Mouse (Mus musculus) forebrain, postnatal 0 days (tissue): Measurements from ENCODE around the gene Ndrg4. TPM values are rescaled to one million over a fixed set of nuclear protein-coding genes. Genes with fewer than 3 reads are reported as not detected.

ENCODE experiments used
- ATAC-seq: fragments of 200-750 bp; cut with Nextera tagmentation; 2 replicates; pipeline ENCODE4 v1.8.0; 2017; ENCODE audit warnings: mild to moderate bottlenecking, moderate library complexity
- DNase-seq: peaks from one replicate; pipeline ENCODE4 v3.0.0-alpha.2; 2015
- H3K27ac ChIP-seq: fragments of 300-500 bp; sonication (generic); 2 replicates; pipeline ENCODE4 v1.5.1; 2014; ENCODE audit warnings: low read depth, mild to moderate bottlenecking, antibody characterized with exemption, low read length, moderate library complexity, mixed read lengths
- H3K27me3 ChIP-seq: fragments of 300-500 bp; sonication (generic); 2 replicates; pipeline ENCODE4 v1.6.1; 2014; ENCODE audit warnings: mild to moderate bottlenecking, low read length, mixed read lengths; ENCODE audit not compliant: insufficient read depth
- H3K36me3 ChIP-seq: fragments of 300-500 bp; sonication (generic); 2 replicates; pipeline ENCODE4 v1.6.1; 2014; ENCODE audit warnings: mild to moderate bottlenecking, moderate library complexity; ENCODE audit not compliant: insufficient read depth
- H3K4me1 ChIP-seq: fragments of 300-500 bp; sonication (generic); 2 replicates; pipeline ENCODE4 v1.6.1; 2014; ENCODE audit warnings: antibody characterized with exemption; ENCODE audit not compliant: insufficient read depth
- H3K4me2 ChIP-seq: fragments of 300-500 bp; sonication (generic); 2 replicates; pipeline ENCODE4 v1.6.1; 2014; ENCODE audit warnings: low read depth, mild to moderate bottlenecking, moderate library complexity
- H3K4me3 ChIP-seq: fragments of 300-500 bp; sonication (generic); 2 replicates; pipeline ENCODE4 v1.5.1; 2014; ENCODE audit warnings: low read depth, low read length, mixed read lengths
- H3K9ac ChIP-seq: fragments of 300-500 bp; sonication (generic); 2 replicates; pipeline ENCODE4 v1.6.1; 2014; ENCODE audit warnings: mild to moderate bottlenecking
- H3K9me3 ChIP-seq: fragments of 300-500 bp; sonication (generic); 2 replicates; pipeline ENCODE4 v1.6.1; 2016; ENCODE audit warnings: low read length
- CTCF ChIP-seq: sonication (generic); IDR thresholded peaks from 2 replicates; pipeline ENCODE4 v1.5.1; 2016; ENCODE audit warnings: antibody characterized with exemption, control low read depth, low read depth
- WGBS: fragments of 180-500 bp; shearing (Covaris S2); extraction: QIAGEN DNeasy Blood & Tissue Kit; methylation state at CpG from one replicate; pipeline ENCODE4 v1.1.7; 2014; 5-methylcytosine and 5-hydroxymethylcytosine counted together
- polyA plus RNA-seq: library from polyadenylated mRNA; unstranded; fragments of >200 nt; fragmentation: Nextera tagmentation; extraction: Ambion mirVana; gene quantifications from 2 replicates; pipeline ENCODE4 v1.2.1, GENCODE M21; 2015
- total RNA-seq: library from RNA; depleted of rRNA; stranded (reverse); fragments of >200 nt; gene quantifications from 2 replicates; pipeline ENCODE4 v1.2.3, GENCODE M21; 2014

Ndrg4 gene
- total and polyA plus RNA-seq, 2 experiments from 2014 or later, result 484 to 619 TPM

GRCm38 (mm10) chr8:95716546-95717335 lies 40.0 kb downstream of the Ndrg4 start:
- Histone ChIP-seq H3K27ac (peak overlapping the region; percentile 67; the same call in 1 of the 2 replicates), H3K9me3 (no peaks in the 10 kb centered on the region), H3K36me3 (peaks cover 65% of the 10 kb centered on the region), H3K27me3 (no peaks in the 10 kb centered on the region), H3K4me1 (peaks cover 9% of the 10 kb centered on the region), H3K9ac (peak overlapping the region; percentile 75), H3K4me3 (peak overlapping the region; percentile 82), H3K4me2 (peak overlapping the region; percentile 96)
- ATAC-seq (no peak), DNase-seq (no peak)
- WGBS, result 18% methylated on average over 21 of the region's 21 CpGs
- TF ChIP-seq CTCF, result no peak

- DNase-seq, result no peak
Measured at GRCm38 (mm10) chr8:95727625-95728024, 50.8 kb downstream of the Ndrg4 start.

GRCm38 (mm10) chr8:95738596-95738995 lies 61.8 kb downstream of the Ndrg4 start:
- ATAC-seq (peak; percentile 72), DNase-seq (peak; percentile 59)
- Histone ChIP-seq H3K9me3 (no peaks in the 10 kb centered on the region), H3K4me1 (no peaks in the 10 kb centered on the region), H3K27ac (no peak overlapping the region), H3K4me3 (no peak overlapping the region), H3K27me3 (no peaks in the 10 kb centered on the region), H3K9ac (no peak overlapping the region), H3K36me3 (peaks cover 79% of the 10 kb centered on the region), H3K4me2 (no peak overlapping the region)
- 69% methylated on average over 7 of the region's 7 CpGs for WGBS
- peak; percentile 61 for TF ChIP-seq CTCF

More at GRCm38 (mm10) chr8:95727625-95728024, 50.8 kb downstream of the Ndrg4 start:
- Histone ChIP-seq H3K4me2 (no peak overlapping the region), H3K9ac (no peak overlapping the region), H3K27me3 (no peaks in the 10 kb centered on the region), H3K36me3 (peaks cover 71% of the 10 kb centered on the region), H3K9me3 (no peaks in the 10 kb centered on the region), H3K4me3 (no peak overlapping the region), H3K27ac (no peak overlapping the region), H3K4me1 (no peaks in the 10 kb centered on the region)
- 90% methylated on average over 4 of the region's 4 CpGs for WGBS
- TF ChIP-seq CTCF, result no peak
- no peak for ATAC-seq

GRCm38 (mm10) chr8:95741732-95742131 lies 65.0 kb downstream of the Ndrg4 start:
- ATAC-seq (no peak), DNase-seq (no peak)
- Histone ChIP-seq H3K4me1 (no peaks in the 10 kb centered on the region), H3K9me3 (no peaks in the 10 kb centered on the region), H3K27ac (no peak overlapping the region), H3K4me3 (no peak overlapping the region), H3K9ac (no peak overlapping the region), H3K4me2 (no peak overlapping the region), H3K36me3 (peaks cover 82% of the 10 kb centered on the region), H3K27me3 (no peaks in the 10 kb centered on the region)
- TF ChIP-seq CTCF, result no peak
- 93% methylated on average over 7 of the region's 7 CpGs for WGBS

GRCm38 (mm10) chr8:95748028-95748427 lies 71.2 kb downstream of the Ndrg4 start:
- 94% methylated on average over 4 of the region's 4 CpGs for WGBS
- Histone ChIP-seq H3K4me1 (no peaks in the 10 kb centered on the region), H3K27me3 (no peaks in the 10 kb centered on the region), H3K9ac (no peak overlapping the region), H3K9me3 (no peaks in the 10 kb centered on the region), H3K27ac (no peak overlapping the region), H3K36me3 (peaks cover 64% of the 10 kb centered on the region), H3K4me3 (no peak overlapping the region), H3K4me2 (no peak overlapping the region)
- ATAC-seq (no peak), DNase-seq (no peak)
- TF ChIP-seq CTCF, result no peak

- 98% methylated on average over 1 of the region's 1 CpGs for WGBS
- H3K27me3 ChIP-seq, result no peaks in the 10 kb centered on the region
- ATAC-seq (no peak), DNase-seq (no peak)
- H3K9me3 ChIP-seq, result no peaks in the 10 kb centered on the region
- H3K36me3 ChIP-seq, result peaks cover 51% of the 10 kb centered on the region
- H3K4me1 ChIP-seq, result no peaks in the 10 kb centered on the region
- H3K4me3 ChIP-seq, result no peak overlapping the region
- no peak for TF ChIP-seq CTCF
- no peak overlapping the region for H3K4me2 ChIP-seq
- H3K27ac ChIP-seq, result no peak overlapping the region
- H3K9ac ChIP-seq, result no peak overlapping the region
Measured at GRCm38 (mm10) chr8:95751924-95752323, 75.1 kb downstream of the Ndrg4 start.

GRCm38 (mm10) chr8:95760323-95760722 lies 83.5 kb downstream of the Ndrg4 start:
- Histone ChIP-seq H3K27ac (no peak overlapping the region), H3K27me3 (no peaks in the 10 kb centered on the region), H3K4me2 (no peak overlapping the region), H3K4me1 (no peaks in the 10 kb centered on the region), H3K36me3 (peaks cover 67% of the 10 kb centered on the region), H3K4me3 (no peak overlapping the region), H3K9ac (no peak overlapping the region), H3K9me3 (no peaks in the 10 kb centered on the region)
- DNase-seq (no peak), ATAC-seq (no peak)
- 91% methylated on average over 6 of the region's 6 CpGs for WGBS
- TF ChIP-seq CTCF, result no peak
